Mouse (Mus musculus): ENCODE results near the gene Ythdf2. TPM values are rescaled to one million over a fixed set of nuclear protein-coding genes. Genes with fewer than 3 reads are reported as not detected.

Ythdf2 gene
- 130 and 169 TPM in 2 replicates for polyA plus RNA-seq (2014; fragmentation: Nextera tagmentation; extraction: Ambion mirVana)

GRCm38 (mm10) chr4:132211953-132212734, at the start of gene Ythdf2:
Gene Ythdf2 (minus strand): TSS chr4:132212303.
- Histone ChIP-seq H3K4me1 (ENCODE audit: control insufficient read depth, insufficient read depth, low read length) (peaks cover 23% of the 10 kb centered on the region), H3K4me2 (ENCODE audit: low read length) (peak within 1 kb of the TSS; percentile 86), H3K4me3 (replicated peaks; ENCODE audit: low read depth, low read length) (peak within 1 kb of the TSS; percentile 100), H3K27ac (replicated peaks; ENCODE audit: low read depth, low read length) (peak within 1 kb of the TSS; percentile 97), H3K9ac (replicated peaks; ENCODE audit: low read length) (peak within 1 kb of the TSS; percentile 99), H3K9me3 (ENCODE audit: control insufficient read depth, low read length) (no peaks in the 10 kb centered on the region), H3K36me3 (ENCODE audit: control insufficient read depth, insufficient read depth, low read length) (peaks cover 22% of the 10 kb centered on the region; the same call in 1 of the 2 replicates), H3K27me3 (ENCODE audit: control insufficient read depth, insufficient read depth, low read length) (no peaks in the 10 kb centered on the region)
- ATAC-seq (ENCODE audit: low FRiP score, low TSS enrichment) (peak; percentile 98), DNase-seq (peak; percentile 99)
- WGBS: 1% methylated on average over 75 of the region's 78 CpGs

- Histone ChIP-seq H3K4me3 (replicated peaks; ENCODE audit: low read depth, low read length) (peak overlapping the region; percentile 75), H3K4me1 (ENCODE audit: control insufficient read depth, insufficient read depth, low read length) (peaks cover 20% of the 10 kb centered on the region), H3K4me2 (ENCODE audit: low read length) (peak overlapping the region; percentile 89), H3K27ac (replicated peaks; ENCODE audit: low read depth, low read length) (peak overlapping the region; percentile 93), H3K9me3 (ENCODE audit: control insufficient read depth, low read length) (no peaks in the 10 kb centered on the region), H3K36me3 (ENCODE audit: control insufficient read depth, insufficient read depth, low read length) (no peaks in the 10 kb centered on the region), H3K9ac (replicated peaks; ENCODE audit: low read length) (peak overlapping the region; percentile 96), H3K27me3 (ENCODE audit: control insufficient read depth, insufficient read depth, low read length) (no peaks in the 10 kb centered on the region)
- 4% methylated on average over 51 of the region's 64 CpGs for WGBS
- peak; percentile 86 for ATAC-seq (ENCODE audit: low FRiP score, low TSS enrichment)
- peak; percentile 86 for DNase-seq
These were observed 48.6 kb upstream of the Ythdf2 start for GRCm38 (mm10) chr4:132260404-132261379.

GRCm38 (mm10) chr4:132259248-132259647, 47.1 kb upstream of the Ythdf2 start:
- Histone ChIP-seq H3K4me1 (ENCODE audit: control insufficient read depth, insufficient read depth, low read length) (peaks cover 20% of the 10 kb centered on the region), H3K4me3 (replicated peaks; ENCODE audit: low read depth, low read length) (0 out of 2 replicates have a peak overlapping the region, but pooled peaks have one; percentile 75), H3K27me3 (ENCODE audit: control insufficient read depth, insufficient read depth, low read length) (no peaks in the 10 kb centered on the region), H3K27ac (replicated peaks; ENCODE audit: low read depth, low read length) (no peak overlapping the region), H3K4me2 (ENCODE audit: low read length) (no peak overlapping the region), H3K9ac (replicated peaks; ENCODE audit: low read length) (peak overlapping the region; percentile 4; the same call in 1 of the 2 replicates), H3K9me3 (ENCODE audit: control insufficient read depth, low read length) (no peaks in the 10 kb centered on the region), H3K36me3 (ENCODE audit: control insufficient read depth, insufficient read depth, low read length) (no peaks in the 10 kb centered on the region)
- WGBS: 94% methylated on average over 4 of the region's 4 CpGs
- no peak for DNase-seq
- no peak for ATAC-seq (ENCODE audit: low FRiP score, low TSS enrichment)

- WGBS: 94% methylated on average over 3 of the region's 3 CpGs
- H3K27me3 ChIP-seq (ENCODE audit: control insufficient read depth, insufficient read depth, low read length): no peaks in the 10 kb centered on the region
- no peak for DNase-seq
These were observed 44.3 kb upstream of the Ythdf2 start for GRCm38 (mm10) chr4:132256384-132256783.

GRCm38 (mm10) chr4:132254986-132255385, 42.9 kb upstream of the Ythdf2 start:
- H3K36me3 ChIP-seq (ENCODE audit: control insufficient read depth, insufficient read depth, low read length): peaks cover 19% of the 10 kb centered on the region
- no peak for ATAC-seq (ENCODE audit: low FRiP score, low TSS enrichment)
- H3K4me2 ChIP-seq (ENCODE audit: low read length): no peak overlapping the region
- 79% methylated on average over 3 of the region's 3 CpGs for WGBS
- H3K9ac ChIP-seq (replicated peaks; ENCODE audit: low read length): no peak overlapping the region
- no peaks in the 10 kb centered on the region for H3K9me3 ChIP-seq (ENCODE audit: control insufficient read depth, low read length)
- H3K27ac ChIP-seq (replicated peaks; ENCODE audit: low read depth, low read length): no peak overlapping the region
- DNase-seq: no peak
- H3K4me1 ChIP-seq (ENCODE audit: control insufficient read depth, insufficient read depth, low read length): peaks cover 8% of the 10 kb centered on the region
- H3K4me3 ChIP-seq (replicated peaks; ENCODE audit: low read depth, low read length): no peak overlapping the region
- H3K27me3 ChIP-seq (ENCODE audit: control insufficient read depth, insufficient read depth, low read length): no peaks in the 10 kb centered on the region

More at GRCm38 (mm10) chr4:132256384-132256783, 44.3 kb upstream of the Ythdf2 start:
- Histone ChIP-seq H3K4me1 (ENCODE audit: control insufficient read depth, insufficient read depth, low read length) (peaks cover 14% of the 10 kb centered on the region), H3K4me2 (ENCODE audit: low read length) (no peak overlapping the region), H3K9me3 (ENCODE audit: control insufficient read depth, low read length) (no peaks in the 10 kb centered on the region), H3K4me3 (replicated peaks; ENCODE audit: low read depth, low read length) (no peak overlapping the region), H3K36me3 (ENCODE audit: control insufficient read depth, insufficient read depth, low read length) (peaks cover 7% of the 10 kb centered on the region), H3K27ac (replicated peaks; ENCODE audit: low read depth, low read length) (no peak overlapping the region), H3K9ac (replicated peaks; ENCODE audit: low read length) (no peak overlapping the region)
- ATAC-seq (ENCODE audit: low FRiP score, low TSS enrichment): no peak

- DNase-seq (no peak), ATAC-seq (ENCODE audit: low FRiP score, low TSS enrichment) (no peak)
- Histone ChIP-seq H3K27me3 (ENCODE audit: control insufficient read depth, insufficient read depth, low read length) (no peaks in the 10 kb centered on the region), H3K27ac (replicated peaks; ENCODE audit: low read depth, low read length) (0 out of 2 replicates have a peak overlapping the region, but pooled peaks have one; percentile 13), H3K4me3 (replicated peaks; ENCODE audit: low read depth, low read length) (no peak overlapping the region), H3K36me3 (ENCODE audit: control insufficient read depth, insufficient read depth, low read length) (peaks cover 31% of the 10 kb centered on the region), H3K9ac (replicated peaks; ENCODE audit: low read length) (no peak overlapping the region), H3K9me3 (ENCODE audit: control insufficient read depth, low read length) (no peaks in the 10 kb centered on the region), H3K4me1 (ENCODE audit: control insufficient read depth, insufficient read depth, low read length) (no peaks in the 10 kb centered on the region), H3K4me2 (ENCODE audit: low read length) (no peak overlapping the region)
- 82% methylated on average over 2 of the region's 2 CpGs for WGBS
These were observed 41.5 kb upstream of the Ythdf2 start for GRCm38 (mm10) chr4:132253622-132254021.

GRCm38 (mm10) chr4:132253128-132253527, 41.0 kb upstream of the Ythdf2 start:
- Histone ChIP-seq H3K9me3 (ENCODE audit: control insufficient read depth, low read length) (no peaks in the 10 kb centered on the region), H3K36me3 (ENCODE audit: control insufficient read depth, insufficient read depth, low read length) (peaks cover 35% of the 10 kb centered on the region), H3K27ac (replicated peaks; ENCODE audit: low read depth, low read length) (no peak overlapping the region), H3K4me2 (ENCODE audit: low read length) (no peak overlapping the region), H3K4me3 (replicated peaks; ENCODE audit: low read depth, low read length) (no peak overlapping the region), H3K27me3 (ENCODE audit: control insufficient read depth, insufficient read depth, low read length) (no peaks in the 10 kb centered on the region), H3K9ac (replicated peaks; ENCODE audit: low read length) (no peak overlapping the region), H3K4me1 (ENCODE audit: control insufficient read depth, insufficient read depth, low read length) (no peaks in the 10 kb centered on the region)
- no peak for DNase-seq
- WGBS: 90% methylated on average over 8 of the region's 8 CpGs
- no peak for ATAC-seq (ENCODE audit: low FRiP score, low TSS enrichment)

GRCm38 (mm10) chr4:132251596-132251995, 39.5 kb upstream of the Ythdf2 start:
- H3K4me3 ChIP-seq (replicated peaks; ENCODE audit: low read depth, low read length): no peak overlapping the region
- H3K27me3 ChIP-seq (ENCODE audit: control insufficient read depth, insufficient read depth, low read length): no peaks in the 10 kb centered on the region
- H3K27ac ChIP-seq (replicated peaks; ENCODE audit: low read depth, low read length): no peak overlapping the region
- no peaks in the 10 kb centered on the region for H3K9me3 ChIP-seq (ENCODE audit: control insufficient read depth, low read length)
- peaks cover 48% of the 10 kb centered on the region for H3K36me3 ChIP-seq (ENCODE audit: control insufficient read depth, insufficient read depth, low read length)
- 96% methylated on average over 9 of the region's 9 CpGs for WGBS
- no peaks in the 10 kb centered on the region for H3K4me1 ChIP-seq (ENCODE audit: control insufficient read depth, insufficient read depth, low read length)
- H3K9ac ChIP-seq (replicated peaks; ENCODE audit: low read length): no peak overlapping the region
- ATAC-seq (ENCODE audit: low FRiP score, low TSS enrichment) (no peak), DNase-seq (no peak)
- H3K4me2 ChIP-seq (ENCODE audit: low read length): no peak overlapping the region

Data from midbrain, embryonic 14.5 days (tissue).